8 mouse cellular contexts compared by ENCODE assay signal in the genomic region with DNA sequence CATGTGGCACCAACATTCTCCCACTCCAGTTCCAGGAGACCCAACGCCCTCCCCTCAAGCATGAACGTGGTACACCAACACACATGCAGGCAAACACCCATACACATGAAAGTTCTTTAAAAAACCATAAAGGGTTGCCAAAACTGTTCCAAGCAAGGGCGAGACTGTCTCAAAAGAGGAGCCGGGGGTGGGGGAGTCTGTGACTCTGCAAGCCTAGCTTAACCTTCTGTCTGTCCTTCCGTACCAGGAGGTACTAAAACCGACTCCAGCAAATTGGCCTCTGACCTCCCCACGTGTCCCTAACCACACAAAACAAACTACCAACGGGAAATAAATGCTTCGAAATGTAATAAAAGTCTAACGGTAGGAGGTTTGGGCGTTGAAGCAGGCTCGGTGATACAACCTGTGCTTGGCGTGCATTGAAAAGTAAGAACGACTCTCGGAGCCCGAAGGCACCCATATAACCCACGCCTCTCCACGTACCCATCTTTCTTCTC. TPM values are rescaled to one million over a fixed set of nuclear protein-coding genes. Genes with fewer than 3 reads are reported as not detected.
A peak's percentile ranks its signal among the peaks of the same experiment; 100 is the strongest.
DNase-seq lines count a peak whose midpoint lies in the region; ATAC-seq and TF ChIP-seq lines count a peak whose summit lies in the region.

No protein-coding gene starts in this region.

- H3K27ac ChIP-seq in heart, embryonic 11.5 days (ENCODE audit: low read depth, low read length) = no peak overlapping the region
- H3K27ac ChIP-seq in ES-Bruce4 (ENCODE audit: insufficient read depth, low read length) = peak overlapping the region; percentile 68
- H3K27ac ChIP-seq in embryonic facial prominence, embryonic 12.5 days = peak overlapping the region; percentile 26; the same call in 1 of the 2 replicates
- H3K27ac ChIP-seq in limb, embryonic 11.5 days (replicated peaks; ENCODE audit: low read depth, low read length) = no peak overlapping the region
- peak overlapping the region; percentile 98; the same call in 1 of the 2 replicates for H3K27ac ChIP-seq in stomach, embryonic 14.5 days (ENCODE audit: low read length)

- H3K9ac ChIP-seq in heart, embryonic 11.5 days (ENCODE audit: low read depth, low read length) = peak overlapping the region; percentile 90
- peak overlapping the region; percentile 96 for H3K9ac ChIP-seq in ES-Bruce4 (ENCODE audit: low read depth, poor library complexity, severe bottlenecking)
- peak overlapping the region; percentile 93 for H3K9ac ChIP-seq in embryonic facial prominence, embryonic 12.5 days
- peak overlapping the region; percentile 98 for H3K9ac ChIP-seq in limb, embryonic 11.5 days (ENCODE audit: low read length)
- H3K9ac ChIP-seq in stomach, embryonic 14.5 days (replicated peaks; ENCODE audit: low read depth, low read length) = peak overlapping the region; percentile 94

- H3K4me2 ChIP-seq in heart, embryonic 11.5 days = peak overlapping the region; percentile 81
- peak overlapping the region; percentile 90 for H3K4me2 ChIP-seq in embryonic facial prominence, embryonic 12.5 days (replicated peaks)
- peak overlapping the region; percentile 84 for H3K4me2 ChIP-seq in limb, embryonic 11.5 days (ENCODE audit: low read depth, severe bottlenecking)
- H3K4me2 ChIP-seq in stomach, embryonic 14.5 days (replicated peaks; ENCODE audit: low read depth, low read length) = peak overlapping the region; percentile 65

- ATAC-seq in heart, embryonic 11.5 days (replicated peaks; ENCODE audit: insufficient number of reproducible peaks, low FRiP score, low TSS enrichment) = no peak
- no peak for ATAC-seq in embryonic facial prominence, embryonic 12.5 days (ENCODE audit: insufficient number of reproducible peaks, insufficient read depth, low FRiP score, low TSS enrichment)
- ATAC-seq in limb, embryonic 11.5 days (ENCODE audit: insufficient number of reproducible peaks, low FRiP score, low TSS enrichment, low read depth) = no peak
- ATAC-seq in stomach, embryonic 14.5 days (ENCODE audit: insufficient number of reproducible peaks, insufficient read depth, low FRiP score, low read depth) = no peak

- H3K27me3 ChIP-seq in heart, embryonic 11.5 days (ENCODE audit: control insufficient read depth, insufficient read depth, low read length) = no peaks in the 10 kb centered on the region
- no peaks in the 10 kb centered on the region for H3K27me3 ChIP-seq in ES-Bruce4 (ENCODE audit: control insufficient read depth, insufficient read depth, low read length, poor library complexity, severe bottlenecking)
- no peaks in the 10 kb centered on the region for H3K27me3 ChIP-seq in embryonic facial prominence, embryonic 12.5 days
- H3K27me3 ChIP-seq in limb, embryonic 11.5 days (ENCODE audit: control insufficient read depth, insufficient read depth, low read length) = no peaks in the 10 kb centered on the region
- H3K27me3 ChIP-seq in stomach, embryonic 14.5 days (ENCODE audit: control insufficient read depth, insufficient read depth, low read length) = no peaks in the 10 kb centered on the region

- TF ChIP-seq EP300 in ES-Bruce4 (IDR thresholded peaks at IDR 0.05; ENCODE audit: insufficient read depth, low read depth, low read length) = no peak

- H3K36me3 ChIP-seq in heart, embryonic 11.5 days (ENCODE audit: control insufficient read depth, insufficient read depth, low read length) = peaks cover 16% of the 10 kb centered on the region
- H3K36me3 ChIP-seq in ES-Bruce4 (ENCODE audit: control insufficient read depth, insufficient read depth, low read length, poor library complexity, severe bottlenecking) = peaks cover 48% of the 10 kb centered on the region
- peaks cover 36% of the 10 kb centered on the region for H3K36me3 ChIP-seq in embryonic facial prominence, embryonic 12.5 days
- peaks cover 14% of the 10 kb centered on the region for H3K36me3 ChIP-seq in limb, embryonic 11.5 days (ENCODE audit: control insufficient read depth, insufficient read depth, low read length)
- H3K36me3 ChIP-seq in stomach, embryonic 14.5 days (ENCODE audit: control insufficient read depth, insufficient read depth, low read length) = peaks cover 25% of the 10 kb centered on the region

- peak overlapping the region; percentile 65 for H3K4me3 ChIP-seq in heart, embryonic 11.5 days (ENCODE audit: low read depth, low read length)
- H3K4me3 ChIP-seq in ES-Bruce4 (ENCODE audit: low read depth, low read length) = peak overlapping the region; percentile 83
- H3K4me3 ChIP-seq in embryonic facial prominence, embryonic 12.5 days = peak overlapping the region; percentile 87
- peak overlapping the region; percentile 82 for H3K4me3 ChIP-seq in limb, embryonic 11.5 days (ENCODE audit: low read depth, low read length)
- peak overlapping the region; percentile 84 for H3K4me3 ChIP-seq in stomach, embryonic 14.5 days (ENCODE audit: low read depth, low read length)

- no peak for TF ChIP-seq CTCF in ES-Bruce4 (IDR thresholded peaks at IDR 0.05; ENCODE audit: low read depth, low read length)

- DNase-seq in heart, adult 9 months (ENCODE audit: low spot score in 2 of 2) = no peak
- DNase-seq in limb, embryonic 11.5 days (ENCODE audit: low spot score) = peak; percentile 40
- no peak for DNase-seq in left cerebral cortex, adult 11 months (ENCODE audit: low spot score)
- no peak for DNase-seq in layer of hippocampus, adult 9-11 months

- H3K9me3 ChIP-seq in heart, embryonic 11.5 days (replicated peaks; ENCODE audit: control insufficient read depth, low read length) = no peaks in the 10 kb centered on the region
- H3K9me3 ChIP-seq in ES-Bruce4 (replicated peaks; ENCODE audit: control insufficient read depth, insufficient read depth, low read length, poor library complexity, severe bottlenecking) = no peaks in the 10 kb centered on the region
- H3K9me3 ChIP-seq in embryonic facial prominence, embryonic 12.5 days = no peaks in the 10 kb centered on the region
- no peaks in the 10 kb centered on the region for H3K9me3 ChIP-seq in limb, embryonic 11.5 days (ENCODE audit: control insufficient read depth, low read length)
- H3K9me3 ChIP-seq in stomach, embryonic 14.5 days (ENCODE audit: control insufficient read depth, low read depth, low read length) = no peaks in the 10 kb centered on the region

- H3K4me1 ChIP-seq in heart, embryonic 11.5 days (ENCODE audit: control insufficient read depth, insufficient read depth, low read length) = peaks cover 6% of the 10 kb centered on the region; the same call in 1 of the 2 replicates
- no peaks in the 10 kb centered on the region for H3K4me1 ChIP-seq in ES-Bruce4 (ENCODE audit: control insufficient read depth, insufficient read depth, low read length)
- peaks cover 5% of the 10 kb centered on the region; the same call in 1 of the 2 replicates for H3K4me1 ChIP-seq in embryonic facial prominence, embryonic 12.5 days
- H3K4me1 ChIP-seq in limb, embryonic 11.5 days (ENCODE audit: control insufficient read depth, insufficient read depth, low read length) = peaks cover 2% of the 10 kb centered on the region; the same call in 1 of the 2 replicates
- peaks cover 5% of the 10 kb centered on the region; the same call in 1 of the 2 replicates for H3K4me1 ChIP-seq in stomach, embryonic 14.5 days (ENCODE audit: control insufficient read depth, insufficient read depth, low read length)

- WGBS in heart, embryonic 11.5 days (ENCODE audit: insufficient replicate concordance) = under 1% methylated on average over 18 of the region's 18 CpGs
- WGBS in embryonic facial prominence, embryonic 12.5 days = under 1% methylated on average over 18 of the region's 18 CpGs
- WGBS in limb, embryonic 11.5 days = 0% methylated on average over 18 of the region's 18 CpGs
- under 1% methylated on average over 18 of the region's 18 CpGs for WGBS in stomach, embryonic 14.5 days

- no peak for TF ChIP-seq POLR2A in ES-Bruce4 (IDR thresholded peaks at IDR 0.05; ENCODE audit: insufficient read depth, low read length)

RNA-seq across cellular contexts. Expression of gene Kansl2, which starts 1.0 kb away (rescaled TPM):
- 75.9 and 77.5 TPM in 2 replicates for polyA plus RNA-seq in heart, embryonic 11.5 days (2014; fragmentation: Nextera tagmentation; extraction: Ambion mirVana)
- polyA plus RNA-seq in ES-Bruce4 (2011; ENCODE audit: insufficient read depth, insufficient read length, low read depth, missing spikeins) = 116 and 119 TPM in 2 replicates
- 175 and 177 TPM in 2 replicates for polyA plus RNA-seq in embryonic facial prominence, embryonic 12.5 days (2016; fragmentation: Nextera tagmentation; extraction: Ambion mirVana)
- 152 and 156 TPM in 2 replicates for polyA plus RNA-seq in limb, embryonic 11.5 days (2014; fragmentation: Nextera tagmentation; extraction: Ambion mirVana)
- 90.6 and 92.2 TPM in 2 replicates for polyA plus RNA-seq in stomach, embryonic 14.5 days (2014; fragmentation: Nextera tagmentation; extraction: Ambion mirVana)

RNA-seq across cellular contexts. Expression of gene Ccnt1, which starts 37.6 kb away (rescaled TPM):
- polyA plus RNA-seq in heart, embryonic 11.5 days (2014; fragmentation: Nextera tagmentation; extraction: Ambion mirVana) = 38.1 and 42.3 TPM in 2 replicates
- 66.8 and 73.1 TPM in 2 replicates for polyA plus RNA-seq in ES-Bruce4 (2011; ENCODE audit: insufficient read depth, insufficient read length, low read depth, missing spikeins)
- 58.0 and 58.9 TPM in 2 replicates for polyA plus RNA-seq in embryonic facial prominence, embryonic 12.5 days (2016; fragmentation: Nextera tagmentation; extraction: Ambion mirVana)
- 62.9 and 66.2 TPM in 2 replicates for polyA plus RNA-seq in limb, embryonic 11.5 days (2014; fragmentation: Nextera tagmentation; extraction: Ambion mirVana)
- polyA plus RNA-seq in stomach, embryonic 14.5 days (2014; fragmentation: Nextera tagmentation; extraction: Ambion mirVana) = 60.0 and 61.2 TPM in 2 replicates

RNA-seq across cellular contexts. Expression of gene 4930415O20Rik, which starts 37.7 kb away (rescaled TPM):
- 0.73 and 1.0 TPM in 2 replicates for polyA plus RNA-seq in heart, embryonic 11.5 days (2014; fragmentation: Nextera tagmentation; extraction: Ambion mirVana)
- 1.7 and 2.6 TPM in 2 replicates for polyA plus RNA-seq in ES-Bruce4 (2011; ENCODE audit: insufficient read depth, insufficient read length, low read depth, missing spikeins)
- polyA plus RNA-seq in embryonic facial prominence, embryonic 12.5 days (2016; fragmentation: Nextera tagmentation; extraction: Ambion mirVana) = not detected in 2 replicates
- polyA plus RNA-seq in limb, embryonic 11.5 days (2014; fragmentation: Nextera tagmentation; extraction: Ambion mirVana) = 0.29 TPM in 1 of 2 replicates, not detected in the other
- not detected in 2 replicates for polyA plus RNA-seq in stomach, embryonic 14.5 days (2014; fragmentation: Nextera tagmentation; extraction: Ambion mirVana)

RNA-seq across cellular contexts. Expression of gene Olfr279, which starts 40.9 kb away (rescaled TPM):
- not detected in 2 replicates for polyA plus RNA-seq in heart, embryonic 11.5 days (2014; fragmentation: Nextera tagmentation; extraction: Ambion mirVana)
- polyA plus RNA-seq in ES-Bruce4 (2011; ENCODE audit: insufficient read depth, insufficient read length, low read depth, missing spikeins) = 0.10 TPM in 1 of 2 replicates, not detected in the other
- polyA plus RNA-seq in embryonic facial prominence, embryonic 12.5 days (2016; fragmentation: Nextera tagmentation; extraction: Ambion mirVana) = 0.12 TPM in 1 of 2 replicates, not detected in the other
- not detected in 2 replicates for polyA plus RNA-seq in limb, embryonic 11.5 days (2014; fragmentation: Nextera tagmentation; extraction: Ambion mirVana)
- polyA plus RNA-seq in stomach, embryonic 14.5 days (2014; fragmentation: Nextera tagmentation; extraction: Ambion mirVana) = not detected in 2 replicates

RNA-seq across cellular contexts. Expression of gene Lalba, which starts 50.6 kb away (rescaled TPM):
- not detected in 2 replicates for polyA plus RNA-seq in heart, embryonic 11.5 days (2014; fragmentation: Nextera tagmentation; extraction: Ambion mirVana)
- polyA plus RNA-seq in ES-Bruce4 (2011; ENCODE audit: insufficient read depth, insufficient read length, low read depth, missing spikeins) = not detected in 2 replicates
- polyA plus RNA-seq in embryonic facial prominence, embryonic 12.5 days (2016; fragmentation: Nextera tagmentation; extraction: Ambion mirVana) = not detected in 2 replicates
- polyA plus RNA-seq in limb, embryonic 11.5 days (2014; fragmentation: Nextera tagmentation; extraction: Ambion mirVana) = 0.34 TPM in 1 of 2 replicates, not detected in the other
- not detected in 2 replicates for polyA plus RNA-seq in stomach, embryonic 14.5 days (2014; fragmentation: Nextera tagmentation; extraction: Ambion mirVana)

Comparison
In these comparisons a context has a peak if more than half of its experiments do, and no peak if none do; other contexts are left out.
1. H3K27ac ChIP-seq: peak in ES-Bruce4 (single experiment), embryonic facial prominence, embryonic 12.5 days (single experiment) and stomach, embryonic 14.5 days (single experiment); none in heart, embryonic 11.5 days (single experiment) and limb, embryonic 11.5 days (single experiment).
2. Peak in every context shown above with its lines, with median percentiles within 50 percentile points of each other: H3K4me2 ChIP-seq, H3K4me3 ChIP-seq and H3K9ac ChIP-seq.